Mouse (Mus musculus) brain, adult 10 weeks (tissue): ENCODE data around the gene Slc25a5. TPM values are rescaled to one million over a fixed set of nuclear protein-coding genes. Genes with fewer than 3 reads are reported as not detected.

Experiments used
- polyA plus RNA-seq: library from polyadenylated mRNA; stranded (reverse); fragments of 350-450 nt; fragmentation: Illumina TruSeq; extraction: RNeasy Lipid Tissue Mini Kit (QIAGEN cat#74804); gene quantifications from one replicate; pipeline ENCODE4 v1.2.3, GENCODE M21; 2015; ENCODE audit warnings: low read depth, low replicate concordance

Slc25a5 gene
- polyA plus RNA-seq = 642 TPM

DNA sequence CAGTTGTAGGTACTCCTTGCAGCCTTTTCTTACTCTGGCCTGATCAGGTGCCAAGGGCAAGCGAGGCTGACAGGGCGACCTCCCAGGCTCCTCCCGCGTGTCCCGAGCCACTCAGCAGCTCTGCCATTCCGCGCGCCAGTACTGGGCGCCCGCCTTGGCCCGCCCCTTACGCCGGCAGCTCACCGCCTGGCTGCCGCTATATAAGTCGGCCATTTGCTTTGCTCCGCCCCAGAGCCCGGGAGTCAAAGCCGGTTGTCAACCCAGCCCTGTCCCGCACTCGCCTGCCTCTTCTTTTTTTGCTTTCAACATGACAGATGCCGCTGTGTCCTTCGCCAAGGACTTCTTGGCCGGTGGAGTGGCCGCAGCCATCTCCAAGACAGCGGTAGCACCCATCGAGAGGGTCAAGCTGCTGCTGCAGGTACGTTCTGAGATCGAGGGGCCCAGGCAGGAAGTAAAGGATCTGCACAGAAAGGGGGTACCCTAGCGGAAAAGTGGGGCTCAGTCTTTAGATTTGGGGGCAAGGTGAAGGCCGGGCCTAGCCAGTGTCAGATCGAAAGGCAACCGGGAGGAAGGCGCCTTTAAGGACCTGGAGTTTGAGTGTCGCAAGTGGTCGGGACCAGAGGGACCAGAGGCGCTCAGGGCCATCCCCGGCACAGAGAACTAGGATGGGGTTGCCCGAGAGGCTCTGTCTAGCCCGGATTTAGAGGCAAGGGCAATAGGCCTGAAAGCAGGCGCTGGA, at the start of gene Slc25a5:
TSS of gene Slc25a5 (plus strand) at position 228 of the 739 bp plus-strand sequence.

Other genes starting within 250 kb of the Slc25a5 start
- 384 TPM for gene Pgrmc1, start 197.4 kb upstream of the Slc25a5 start, polyA plus RNA-seq
- 9.1 TPM for gene Akap17b, start 150.3 kb upstream of the Slc25a5 start, polyA plus RNA-seq
- not detected for gene Slc25a43, start 52.0 kb upstream of the Slc25a5 start, polyA plus RNA-seq
- gene Ube2a, start 78.2 kb downstream of the Slc25a5 start, polyA plus RNA-seq = 78.7 TPM
- gene C330007P06Rik, start 78.5 kb downstream of the Slc25a5 start, polyA plus RNA-seq = 45.3 TPM
- 31.4 TPM for gene Nkrf, start 107.2 kb downstream of the Slc25a5 start, polyA plus RNA-seq
- gene Sept6, start 196.1 kb downstream of the Slc25a5 start, polyA plus RNA-seq = 71.2 TPM